In the genomic region with DNA sequence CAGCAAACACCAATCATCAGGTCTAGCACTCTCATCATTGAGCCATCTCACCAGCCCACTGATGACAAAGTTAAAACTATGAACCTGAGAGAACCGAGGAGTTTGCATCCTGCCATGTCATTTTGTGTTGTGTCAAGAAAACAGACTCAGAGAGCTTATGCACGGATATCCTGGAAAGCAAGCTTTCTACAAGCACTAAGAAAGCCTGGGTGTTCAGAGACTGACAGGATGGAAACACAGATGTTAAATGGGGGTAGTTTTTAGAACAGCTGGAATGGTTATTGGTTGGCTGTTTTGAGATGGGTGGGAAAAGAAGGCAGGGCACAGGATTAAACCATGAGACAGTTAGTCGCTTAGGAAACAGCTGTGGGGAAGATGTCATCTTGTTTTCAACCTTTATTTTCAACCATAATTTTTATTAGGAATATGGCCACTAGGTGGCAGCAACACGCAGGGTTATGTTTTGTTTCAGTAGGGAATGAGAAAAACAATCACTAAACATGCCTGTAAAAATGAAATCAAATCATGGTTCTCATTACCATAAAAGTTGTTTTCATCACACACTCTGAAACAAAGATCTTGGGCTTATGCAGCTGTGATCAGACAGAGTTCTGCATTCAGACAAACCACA, we compare ENCODE assay signal across 10 mouse cellular contexts. TPM values are rescaled to one million over a fixed set of nuclear protein-coding genes. Genes with fewer than 3 reads are reported as not detected.
A peak's percentile ranks its signal among the peaks of the same experiment; 100 is the strongest.
DNase-seq lines count a peak whose midpoint lies in the region; ATAC-seq and TF ChIP-seq lines count a peak whose summit lies in the region.
"Had no signal": no experiment of that assay in that cellular context is flagged by ENCODE, and none has a peak within 500 bp of the region (broad histone marks: within the 10 kb centered on the region; RNA-seq: fewer than 3 reads in every experiment).

No protein-coding gene starts in this region.

- TF ChIP-seq CTCF in intestine, postnatal 0 days (IDR thresholded peaks at IDR 0.05; ENCODE audit: low read depth): peak; percentile 77
- TF ChIP-seq CTCF in E14TG2a.4 (conservative IDR thresholded peaks at IDR 0.05; ENCODE audit: low read length): peak; percentile 23; the same call in 1 of the 2 replicates
- peak; percentile 88 for TF ChIP-seq CTCF in layer of hippocampus, adult 2 months (conservative IDR thresholded peaks at IDR 0.05)
- TF ChIP-seq CTCF in stomach, postnatal 0 days (IDR thresholded peaks at IDR 0.05; ENCODE audit: low read depth): peak; percentile 84

- no peak for ATAC-seq in intestine, postnatal 0 days
- no peak for ATAC-seq in intestine, embryonic 15.5 days
- ATAC-seq in forebrain, embryonic 14.5 days: 0 out of 2 replicates have a peak, but pooled peaks have one; percentile 23
- ATAC-seq in megakaryocyte progenitor cell, adult 5-6 weeks (replicated peaks; ENCODE audit: poor library complexity): peak; percentile 93
- no peak for ATAC-seq in stomach, postnatal 0 days (ENCODE audit: low FRiP score, low TSS enrichment)

- H3K9ac ChIP-seq in intestine, postnatal 0 days (ENCODE audit: low read depth, low read length): no peak overlapping the region
- no peak overlapping the region for H3K9ac ChIP-seq in intestine, embryonic 15.5 days
- H3K9ac ChIP-seq in forebrain, embryonic 14.5 days (ENCODE audit: low read length): no peak overlapping the region
- no peak overlapping the region for H3K9ac ChIP-seq in stomach, postnatal 0 days (ENCODE audit: low read length)
- H3K9ac ChIP-seq: embryonic facial prominence, embryonic 15.5 days had no signal

- no peaks in the 10 kb centered on the region for H3K4me1 ChIP-seq in intestine, postnatal 0 days (replicated peaks; ENCODE audit: control insufficient read depth, insufficient read depth, low read length)
- no peaks in the 10 kb centered on the region for H3K4me1 ChIP-seq in intestine, embryonic 15.5 days (replicated peaks)
- H3K4me1 ChIP-seq in E14TG2a.4 (replicated peaks; ENCODE audit: low read depth, low read length): peaks cover 10% of the 10 kb centered on the region; the same call in 1 of the 2 replicates
- no peaks in the 10 kb centered on the region for H3K4me1 ChIP-seq in forebrain, embryonic 14.5 days (ENCODE audit: control insufficient read depth, insufficient read depth, low read length)
- H3K4me1 ChIP-seq in stomach, postnatal 0 days (replicated peaks; ENCODE audit: control insufficient read depth, insufficient read depth): no peaks in the 10 kb centered on the region
- H3K4me1 ChIP-seq: embryonic facial prominence, embryonic 15.5 days had no signal

- no peak overlapping the region for H3K27ac ChIP-seq in intestine, postnatal 0 days (ENCODE audit: low read depth, low read length)
- H3K27ac ChIP-seq in intestine, embryonic 15.5 days: no peak overlapping the region
- H3K27ac ChIP-seq in forebrain, embryonic 14.5 days (ENCODE audit: low read depth, low read length): no peak overlapping the region
- H3K27ac ChIP-seq in layer of hippocampus, adult 2 months: no peak overlapping the region
- no peak overlapping the region for H3K27ac ChIP-seq in stomach, postnatal 0 days (replicated peaks)
- H3K27ac ChIP-seq: embryonic facial prominence, embryonic 15.5 days had no signal

- no peaks in the 10 kb centered on the region for H3K27me3 ChIP-seq in intestine, postnatal 0 days (replicated peaks; ENCODE audit: control insufficient read depth, insufficient read depth, low read length)
- H3K27me3 ChIP-seq in intestine, embryonic 15.5 days (replicated peaks): no peaks in the 10 kb centered on the region
- no peaks in the 10 kb centered on the region for H3K27me3 ChIP-seq in E14TG2a.4 (ENCODE audit: insufficient read depth, low read length)
- H3K27me3 ChIP-seq in forebrain, embryonic 14.5 days (replicated peaks; ENCODE audit: control insufficient read depth, insufficient read depth, low read length): no peaks in the 10 kb centered on the region
- H3K27me3 ChIP-seq in stomach, postnatal 0 days (ENCODE audit: control insufficient read depth, insufficient read depth, low read length): no peaks in the 10 kb centered on the region
- H3K27me3 ChIP-seq: embryonic facial prominence, embryonic 15.5 days had no signal

- H3K9me3 ChIP-seq in intestine, postnatal 0 days (ENCODE audit: control insufficient read depth): no peaks in the 10 kb centered on the region
- no peaks in the 10 kb centered on the region for H3K9me3 ChIP-seq in intestine, embryonic 15.5 days
- H3K9me3 ChIP-seq in E14TG2a.4 (ENCODE audit: low read length): no peaks in the 10 kb centered on the region
- no peaks in the 10 kb centered on the region for H3K9me3 ChIP-seq in forebrain, embryonic 14.5 days (replicated peaks; ENCODE audit: control insufficient read depth, low read length)
- H3K9me3 ChIP-seq in stomach, postnatal 0 days (ENCODE audit: control insufficient read depth, low read length): no peaks in the 10 kb centered on the region
- H3K9me3 ChIP-seq: embryonic facial prominence, embryonic 15.5 days had no signal

- 20% methylated on average over 4 of the region's 4 CpGs for WGBS in intestine, postnatal 0 days
- 21% methylated on average over 4 of the region's 4 CpGs for WGBS in intestine, embryonic 15.5 days
- WGBS in forebrain, embryonic 14.5 days: 39% methylated on average over 4 of the region's 4 CpGs
- WGBS in stomach, postnatal 0 days: 26% methylated on average over 4 of the region's 4 CpGs

- no peak overlapping the region for H3K4me3 ChIP-seq in intestine, postnatal 0 days (ENCODE audit: low read depth, low read length)
- no peak overlapping the region for H3K4me3 ChIP-seq in intestine, embryonic 15.5 days (replicated peaks)
- H3K4me3 ChIP-seq in E14TG2a.4 (replicated peaks; ENCODE audit: low read length): no peak overlapping the region
- H3K4me3 ChIP-seq in forebrain, embryonic 14.5 days (ENCODE audit: low read depth, low read length): no peak overlapping the region
- no peak overlapping the region for H3K4me3 ChIP-seq in layer of hippocampus, adult 2 months
- no peak overlapping the region for H3K4me3 ChIP-seq in stomach, postnatal 0 days (ENCODE audit: low read depth, low read length)
- H3K4me3 ChIP-seq: embryonic facial prominence, embryonic 15.5 days had no signal

- no peak for TF ChIP-seq EP300 in stomach, postnatal 0 days (optimal IDR thresholded peaks at IDR 0.05)

- H3K36me3 ChIP-seq in intestine, postnatal 0 days (ENCODE audit: control insufficient read depth, insufficient read depth): no peaks in the 10 kb centered on the region
- no peaks in the 10 kb centered on the region for H3K36me3 ChIP-seq in intestine, embryonic 15.5 days
- H3K36me3 ChIP-seq in E14TG2a.4 (ENCODE audit: insufficient read depth, low read length): no peaks in the 10 kb centered on the region
- no peaks in the 10 kb centered on the region for H3K36me3 ChIP-seq in forebrain, embryonic 14.5 days (ENCODE audit: control insufficient read depth, insufficient read depth, low read length)
- H3K36me3 ChIP-seq in stomach, postnatal 0 days (ENCODE audit: control insufficient read depth, insufficient read depth, low read length): no peaks in the 10 kb centered on the region
- H3K36me3 ChIP-seq: embryonic facial prominence, embryonic 15.5 days had no signal

- H3K4me2 ChIP-seq in intestine, postnatal 0 days (replicated peaks; ENCODE audit: low read depth): no peak overlapping the region
- H3K4me2 ChIP-seq in intestine, embryonic 15.5 days (replicated peaks): no peak overlapping the region
- no peak overlapping the region for H3K4me2 ChIP-seq in forebrain, embryonic 14.5 days (ENCODE audit: low read length)
- H3K4me2 ChIP-seq in stomach, postnatal 0 days (replicated peaks; ENCODE audit: low read depth): no peak overlapping the region
- H3K4me2 ChIP-seq: embryonic facial prominence, embryonic 15.5 days had no signal

- DNase-seq in brain, adult 2 months (ENCODE audit: low read depth, low spot score): peak; percentile 58
- DNase-seq in forebrain, embryonic 14.5 days (ENCODE audit: low spot score): peak; percentile 76
- peak; percentile 55 to 73 for DNase-seq in layer of hippocampus, adult 2 months (ENCODE audit: low spot score in 2 of 2)
- DNase-seq in stomach, postnatal 0 days (ENCODE audit: low spot score): peak; percentile 42

RNA-seq across cellular contexts. Expression of gene Ovgp1, which starts 18.3 kb away (rescaled TPM):
- polyA plus RNA-seq in intestine, postnatal 0 days (2015; fragmentation: Nextera tagmentation; extraction: Ambion mirVana): 0.20 and 0.31 TPM in 2 replicates
- 0.67 and 0.97 TPM in 2 replicates for polyA plus RNA-seq in intestine, embryonic 15.5 days (2015; fragmentation: Nextera tagmentation; extraction: Ambion mirVana)
- polyA plus RNA-seq in forebrain, embryonic 14.5 days (2014; fragmentation: Nextera tagmentation; extraction: Ambion mirVana): 1.9 and 2.6 TPM in 2 replicates
- total RNA-seq in layer of hippocampus, adult 2 months (2021): 1 to 10 TPM; 2.4 to 3.7 TPM
- total RNA-seq in megakaryocyte progenitor cell, adult 5-6 weeks (2015): 4.0 and 4.5 TPM in 2 replicates
- total RNA-seq in megakaryocyte progenitor cell, adult 5-6 weeks (2017): 1.4 and 1.5 TPM in 2 replicates
- 0.54 and 0.56 TPM in 2 replicates for polyA plus RNA-seq in stomach, postnatal 0 days (2015; fragmentation: Nextera tagmentation; extraction: Ambion mirVana)

RNA-seq across cellular contexts. Expression of gene Pifo, which starts 22.7 kb away (rescaled TPM):
- not detected in 2 replicates for polyA plus RNA-seq in intestine, postnatal 0 days (2015; fragmentation: Nextera tagmentation; extraction: Ambion mirVana)
- not detected in 2 replicates for polyA plus RNA-seq in intestine, embryonic 15.5 days (2015; fragmentation: Nextera tagmentation; extraction: Ambion mirVana)
- polyA plus RNA-seq in forebrain, embryonic 14.5 days (2014; fragmentation: Nextera tagmentation; extraction: Ambion mirVana): 7.8 and 8.3 TPM in 2 replicates
- total RNA-seq in layer of hippocampus, adult 2 months (2021): under 1 TPM in 1 of 2 experiments, not detected in 1; 0.72 TPM
- total RNA-seq in megakaryocyte progenitor cell, adult 5-6 weeks (2015): not detected in 2 replicates
- not detected in 2 replicates for total RNA-seq in megakaryocyte progenitor cell, adult 5-6 weeks (2017)
- not detected in 2 replicates for polyA plus RNA-seq in stomach, postnatal 0 days (2015; fragmentation: Nextera tagmentation; extraction: Ambion mirVana)
- polyA plus RNA-seq: liver, embryonic 16.5 days had no signal

RNA-seq across cellular contexts. Expression of gene Atp5f1, which starts 31.9 kb away (rescaled TPM):
- polyA plus RNA-seq in intestine, postnatal 0 days (2015; fragmentation: Nextera tagmentation; extraction: Ambion mirVana): 556 and 605 TPM in 2 replicates
- 600 and 651 TPM in 2 replicates for polyA plus RNA-seq in intestine, embryonic 15.5 days (2015; fragmentation: Nextera tagmentation; extraction: Ambion mirVana)
- polyA plus RNA-seq in forebrain, embryonic 14.5 days (2014; fragmentation: Nextera tagmentation; extraction: Ambion mirVana): 552 and 581 TPM in 2 replicates
- total RNA-seq in layer of hippocampus, adult 2 months (2021): 100 to 1,000 TPM; 250 to 262 TPM
- total RNA-seq in megakaryocyte progenitor cell, adult 5-6 weeks (2015): 472 and 511 TPM in 2 replicates
- total RNA-seq in megakaryocyte progenitor cell, adult 5-6 weeks (2017): 494 and 515 TPM in 2 replicates
- 406 and 414 TPM in 2 replicates for polyA plus RNA-seq in stomach, postnatal 0 days (2015; fragmentation: Nextera tagmentation; extraction: Ambion mirVana)

RNA-seq across cellular contexts. Expression of gene Wdr77, which starts 32.6 kb away (rescaled TPM):
- 33.1 and 33.4 TPM in 2 replicates for polyA plus RNA-seq in intestine, postnatal 0 days (2015; fragmentation: Nextera tagmentation; extraction: Ambion mirVana)
- 133 and 137 TPM in 2 replicates for polyA plus RNA-seq in intestine, embryonic 15.5 days (2015; fragmentation: Nextera tagmentation; extraction: Ambion mirVana)
- polyA plus RNA-seq in forebrain, embryonic 14.5 days (2014; fragmentation: Nextera tagmentation; extraction: Ambion mirVana): 87.5 and 88.2 TPM in 2 replicates
- total RNA-seq in layer of hippocampus, adult 2 months (2021): 10 to 100 TPM; 49.6 to 50.6 TPM
- total RNA-seq in megakaryocyte progenitor cell, adult 5-6 weeks (2015): 58.5 and 68.7 TPM in 2 replicates
- 37.6 and 39.1 TPM in 2 replicates for total RNA-seq in megakaryocyte progenitor cell, adult 5-6 weeks (2017)
- polyA plus RNA-seq in stomach, postnatal 0 days (2015; fragmentation: Nextera tagmentation; extraction: Ambion mirVana): 52.7 and 54.4 TPM in 2 replicates

RNA-seq across cellular contexts. Expression of gene Chil5, which starts 40.8 kb away (rescaled TPM):
- polyA plus RNA-seq in intestine, postnatal 0 days (2015; fragmentation: Nextera tagmentation; extraction: Ambion mirVana): 0.16 TPM in 1 of 2 replicates, not detected in the other
- polyA plus RNA-seq in intestine, embryonic 15.5 days (2015; fragmentation: Nextera tagmentation; extraction: Ambion mirVana): 0.25 TPM in 1 of 2 replicates, not detected in the other
- polyA plus RNA-seq in forebrain, embryonic 14.5 days (2014; fragmentation: Nextera tagmentation; extraction: Ambion mirVana): not detected in 2 replicates
- not detected for total RNA-seq in layer of hippocampus, adult 2 months (2021)
- total RNA-seq in megakaryocyte progenitor cell, adult 5-6 weeks (2015): 0.89 TPM in 1 of 2 replicates, not detected in the other
- total RNA-seq in megakaryocyte progenitor cell, adult 5-6 weeks (2017): 0.24 and 0.92 TPM in 2 replicates
- 0.17 TPM in 1 of 2 replicates, not detected in the other for polyA plus RNA-seq in stomach, postnatal 0 days (2015; fragmentation: Nextera tagmentation; extraction: Ambion mirVana)
- polyA plus RNA-seq: embryonic facial prominence, embryonic 15.5 days; liver, embryonic 16.5 days had no signal

Comparison
In these comparisons a context has a peak if more than half of its experiments do, and no peak if none do; other contexts are left out.
1. ATAC-seq: peak in forebrain, embryonic 14.5 days (single experiment) and megakaryocyte progenitor cell, adult 5-6 weeks (single experiment); none in intestine, postnatal 0 days (single experiment), intestine, embryonic 15.5 days (single experiment) and stomach, postnatal 0 days (single experiment).
2. CTCF ChIP-seq: peak in every context shown above with its lines; median percentile 88 in layer of hippocampus, adult 2 months; 84 in stomach, postnatal 0 days; 77 in intestine, postnatal 0 days; 23 in E14TG2a.4.
3. Peak in every context shown above with its lines, with median percentiles within 50 percentile points of each other: DNase-seq.